Mouse (Mus musculus) megakaryocyte, embryonic 14.5 days (primary cell): ENCODE results near the gene Erh. TPM values are rescaled to one million over a fixed set of nuclear protein-coding genes. Genes with fewer than 3 reads are reported as not detected.

Experiments used
- H3K27me3 ChIP-seq: replicated peaks from 2 replicates; pipeline ENCODE3; 2012; ENCODE audit warnings: inconsistent platforms
- H3K36me3 ChIP-seq: replicated peaks from 2 replicates; pipeline ENCODE3; 2012; ENCODE audit warnings: low read length, inconsistent platforms, mixed read lengths
- H3K4me1 ChIP-seq: 2 replicates; pipeline ENCODE4 v1.6.1; 2012; ENCODE audit warnings: inconsistent platforms
- H3K4me3 ChIP-seq: replicated peaks from 2 replicates; pipeline ENCODE3; 2012; ENCODE audit warnings: moderate library complexity, mild to moderate bottlenecking, inconsistent platforms
- H3K9me3 ChIP-seq: 2 replicates; pipeline ENCODE4 v1.6.1; 2012; ENCODE audit warnings: inconsistent platforms
- FLI1 ChIP-seq: IDR thresholded peaks from 2 replicates; pipeline ENCODE4 v1.6.1; 2012; ENCODE audit warnings: low read length, inconsistent platforms, mixed read lengths
- GATA1 ChIP-seq: IDR thresholded peaks from 3 replicates; pipeline ENCODE4 v1.6.1; 2012; ENCODE audit warnings: mixed read lengths, low read length, inconsistent platforms, borderline replicate concordance
- polyA plus RNA-seq: library from polyadenylated mRNA; stranded (reverse); fragments of >175 nt; gene quantifications from 2 replicates; pipeline ENCODE4 v1.2.3, GENCODE M21; 2012; ENCODE audit warnings: low replicate concordance; ENCODE audit not compliant: insufficient read depth

Gene Erh
- polyA plus RNA-seq, 1 experiment: 24.1 TPM

GRCm38 (mm10) chr12:80631790-80632189 is 12.4 kb downstream of the Erh start:
- Histone ChIP-seq H3K36me3 (peaks cover 62% of the 10 kb centered on the region), H3K9me3 (no peaks in the 10 kb centered on the region), H3K4me3 (no peak overlapping the region), H3K27me3 (no peaks in the 10 kb centered on the region), H3K4me1 (no peaks in the 10 kb centered on the region)
- TF ChIP-seq FLI1 (no peak), GATA1 (no peak)

GRCm38 (mm10) chr12:80620501-80620900 is 23.6 kb downstream of the Erh start:
- H3K9me3 ChIP-seq: no peaks in the 10 kb centered on the region

DNA sequence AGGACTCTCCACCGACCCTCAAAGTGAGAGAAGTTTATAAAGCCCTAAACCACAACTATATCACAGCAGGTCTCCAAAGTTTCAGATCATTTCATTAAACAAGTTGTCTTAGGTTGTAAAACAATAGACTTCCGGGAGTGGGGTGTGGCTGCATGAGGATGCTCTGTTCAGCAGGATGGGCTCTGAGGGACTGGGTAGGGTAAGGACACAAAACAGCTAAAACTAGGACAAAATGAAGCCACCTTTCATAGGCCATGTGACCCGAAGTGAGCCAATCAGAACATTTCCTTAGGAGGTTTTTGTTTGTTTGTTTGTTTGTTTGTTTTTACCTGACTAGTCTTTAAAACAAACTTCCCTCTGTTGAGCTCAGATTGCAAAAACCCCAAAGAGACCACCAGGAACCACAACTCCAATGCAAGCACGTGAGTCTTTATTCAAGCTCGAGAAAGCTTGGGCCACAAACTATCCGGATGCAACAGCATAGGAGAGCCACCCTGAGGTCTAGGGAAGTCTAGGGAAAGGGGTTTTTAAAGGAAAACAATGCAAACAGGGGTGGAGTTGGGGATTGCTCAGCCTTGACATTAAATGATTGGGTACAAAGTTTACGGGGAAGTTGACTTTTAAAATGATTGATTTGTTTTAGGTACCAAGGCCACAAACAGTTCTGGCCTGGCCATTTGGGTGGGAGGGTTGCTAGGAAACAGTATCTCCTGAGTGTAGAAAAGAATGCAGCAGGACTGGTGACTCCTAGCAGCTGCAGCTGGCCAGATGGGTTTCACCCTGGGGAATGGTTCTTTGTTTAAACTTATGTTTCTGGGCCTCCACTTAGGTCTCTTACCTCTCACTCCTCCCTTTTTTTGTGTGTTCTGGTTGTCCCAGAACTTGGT is 28.5 kb downstream of the Erh start:
- no peaks in the 10 kb centered on the region for H3K36me3 ChIP-seq
- peaks cover 17% of the 10 kb centered on the region for H3K27me3 ChIP-seq
- TF ChIP-seq FLI1 (no peak), GATA1 (no peak)
- no peak overlapping the region for H3K4me3 ChIP-seq
- H3K4me1 ChIP-seq: no peaks in the 10 kb centered on the region
- no peaks in the 10 kb centered on the region for H3K9me3 ChIP-seq

More at GRCm38 (mm10) chr12:80620501-80620900, 23.6 kb downstream of the Erh start:
- no peak for TF ChIP-seq FLI1
- TF ChIP-seq GATA1: no peak
- Histone ChIP-seq H3K4me1 (no peaks in the 10 kb centered on the region), H3K36me3 (no peaks in the 10 kb centered on the region), H3K4me3 (no peak overlapping the region), H3K27me3 (peaks cover 7% of the 10 kb centered on the region)

GRCm38 (mm10) chr12:80612113-80612791 is 31.9 kb downstream of the Erh start:
- TF ChIP-seq GATA1 (no peak), FLI1 (no peak)
- 0 out of 2 replicates have a peak, but pooled peaks cover 3% of the 10 kb centered on the region for H3K9me3 ChIP-seq
- no peaks in the 10 kb centered on the region for H3K4me1 ChIP-seq

GRCm38 (mm10) chr12:80609928-80610327 is 34.2 kb downstream of the Erh start:
- TF ChIP-seq FLI1: no peak
- TF ChIP-seq GATA1: no peak
- H3K9me3 ChIP-seq: 0 out of 2 replicates have a peak, but pooled peaks cover 3% of the 10 kb centered on the region
- H3K36me3 ChIP-seq: no peaks in the 10 kb centered on the region
- H3K4me3 ChIP-seq: no peak overlapping the region
- H3K4me1 ChIP-seq: no peaks in the 10 kb centered on the region
- peaks cover 25% of the 10 kb centered on the region for H3K27me3 ChIP-seq

More at GRCm38 (mm10) chr12:80612113-80612791, 31.9 kb downstream of the Erh start:
- H3K27me3 ChIP-seq: peaks cover 27% of the 10 kb centered on the region
- no peaks in the 10 kb centered on the region for H3K36me3 ChIP-seq
- H3K4me3 ChIP-seq: no peak overlapping the region

GRCm38 (mm10) chr12:80608576-80608975 is 35.6 kb downstream of the Erh start:
- H3K36me3 ChIP-seq: no peaks in the 10 kb centered on the region
- TF ChIP-seq FLI1: no peak
- TF ChIP-seq GATA1: no peak
- H3K27me3 ChIP-seq: peaks cover 28% of the 10 kb centered on the region
- no peak overlapping the region for H3K4me3 ChIP-seq
- H3K9me3 ChIP-seq: 0 out of 2 replicates have a peak, but pooled peaks cover 3% of the 10 kb centered on the region
- peaks cover 7% of the 10 kb centered on the region for H3K4me1 ChIP-seq

GRCm38 (mm10) chr12:80604218-80604617 is 39.9 kb downstream of the Erh start:
- H3K27me3 ChIP-seq: peaks cover 44% of the 10 kb centered on the region
- no peak overlapping the region for H3K4me3 ChIP-seq
- peaks cover 13% of the 10 kb centered on the region for H3K4me1 ChIP-seq
- TF ChIP-seq FLI1 (no peak), GATA1 (no peak)
- no peaks in the 10 kb centered on the region for H3K36me3 ChIP-seq
- H3K9me3 ChIP-seq: 0 out of 2 replicates have a peak, but pooled peaks cover 3% of the 10 kb centered on the region

GRCm38 (mm10) chr12:80603566-80603965 is 40.6 kb downstream of the Erh start:
- Histone ChIP-seq H3K4me1 (peaks cover 13% of the 10 kb centered on the region), H3K9me3 (no peaks in the 10 kb centered on the region), H3K4me3 (no peak overlapping the region), H3K36me3 (no peaks in the 10 kb centered on the region), H3K27me3 (peaks cover 48% of the 10 kb centered on the region)
- no peak for TF ChIP-seq FLI1
- TF ChIP-seq GATA1: no peak

- TF ChIP-seq FLI1 (no peak), GATA1 (no peak)
- peaks cover 53% of the 10 kb centered on the region for H3K27me3 ChIP-seq
- H3K9me3 ChIP-seq: no peaks in the 10 kb centered on the region
Measured at GRCm38 (mm10) chr12:80602432-80602831, 41.7 kb downstream of the Erh start.

DNA sequence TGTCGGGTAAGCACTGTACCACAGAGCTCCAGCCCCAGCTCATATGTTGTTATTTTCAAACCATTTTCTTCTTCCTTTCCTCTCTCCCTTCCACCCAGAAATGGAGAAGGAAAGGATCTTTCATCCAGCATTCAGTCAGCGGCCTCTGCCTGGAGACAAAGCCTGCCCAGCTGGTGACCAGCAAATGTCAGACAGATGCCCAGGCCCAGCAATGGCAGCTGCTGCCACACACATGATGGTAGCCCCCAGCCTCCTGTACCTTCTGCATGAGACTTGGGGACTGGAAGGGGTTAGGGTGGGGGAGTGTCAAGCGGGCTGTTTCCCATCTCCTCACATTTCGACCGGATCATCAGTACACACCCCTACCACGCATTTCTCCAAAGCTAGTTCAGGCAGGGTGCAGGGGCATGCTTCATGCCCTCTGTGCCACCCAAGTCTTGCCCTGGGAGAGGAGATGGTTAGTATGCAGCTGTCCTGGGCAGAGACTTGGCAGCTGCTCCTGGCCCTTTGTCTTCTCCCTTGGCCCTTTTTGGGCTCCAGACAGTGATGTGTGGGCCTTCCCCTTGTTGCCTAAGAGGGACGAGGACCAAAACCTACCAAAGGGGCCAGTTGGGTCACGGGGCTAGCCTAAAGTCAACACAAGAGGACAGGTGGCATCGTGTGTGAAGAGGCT is 42.4 kb downstream of the Erh start:
- Histone ChIP-seq H3K27me3 (peaks cover 60% of the 10 kb centered on the region), H3K36me3 (no peaks in the 10 kb centered on the region), H3K4me1 (peaks cover 13% of the 10 kb centered on the region), H3K4me3 (no peak overlapping the region), H3K9me3 (no peaks in the 10 kb centered on the region)
- TF ChIP-seq GATA1 (no peak), FLI1 (no peak)

More at GRCm38 (mm10) chr12:80602432-80602831, 41.7 kb downstream of the Erh start:
- Histone ChIP-seq H3K4me1 (peaks cover 13% of the 10 kb centered on the region), H3K36me3 (no peaks in the 10 kb centered on the region), H3K4me3 (no peak overlapping the region)
